Mouse (Mus musculus): ENCODE data around the gene Usp10. TPM values are rescaled to one million over a fixed set of nuclear protein-coding genes. Genes with fewer than 3 reads are reported as not detected.
A peak's percentile ranks its signal among the peaks of the same experiment; 100 is the strongest.

Gene Usp10
- total and polyA plus RNA-seq, 3 experiments: 80.0 to 161 (median 152) TPM

DNA sequence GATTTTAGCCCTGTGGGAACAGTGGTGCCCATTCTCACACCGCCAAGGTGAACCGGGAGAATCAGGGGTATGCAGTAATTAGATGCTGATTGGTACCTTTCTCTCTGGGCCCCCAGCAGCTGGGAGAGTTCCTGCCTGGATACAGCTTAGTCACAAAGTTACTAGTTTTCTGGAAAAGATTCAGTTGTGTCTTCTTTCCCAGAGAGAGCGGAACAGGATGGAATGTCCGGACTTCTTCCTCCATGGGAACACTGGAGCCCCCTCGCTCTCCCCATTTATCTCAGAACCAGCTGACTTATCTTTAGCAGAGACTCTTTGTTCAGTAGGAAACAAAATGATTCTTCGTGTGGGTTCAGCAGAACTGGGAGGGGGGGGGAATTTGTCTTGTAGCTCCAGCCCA is 47.4 kb upstream of the Usp10 start:
- dilution Hi-C loops (cut with MboI; ENCODE audit: extremely low pct_ligation_motif_present, extremely low pct_unique_long_range_greater_than_20kb, low sequenced_read_pairs) (no loop called here), in situ Hi-C loops (cut with MboI; ENCODE audit: low pct_ligation_motif_present, low pct_unique_long_range_greater_than_20kb, low sequenced_read_pairs) (no loop called here)
- Histone ChIP-seq H3K27me3 (replicated peaks) (peaks cover 21% of the 10 kb centered on the region), H3K9me3 (replicated peaks; ENCODE audit: low read length) (peaks cover 13% of the 10 kb centered on the region), H3K4me2 (ENCODE audit: insufficient read depth, low read depth, poor library complexity, severe bottlenecking) (peak overlapping the region; percentile 55), H3K79me2 (replicated peaks; ENCODE audit: control insufficient read depth, extremely low read depth, insufficient read depth, poor library complexity, severe bottlenecking) (no peaks in the 10 kb centered on the region), H3K36me3 (replicated peaks in 1 of 2; ENCODE audit: control insufficient read depth in 1 of 2, insufficient read depth in 1 of 2, low read length in 1 of 2) (peaks cover 0 to 5% of the 10 kb centered on the region in 2 experiments), H3K27ac (ENCODE audit: insufficient read depth, low read depth) (no peak overlapping the region), H3K4me1 (ENCODE audit: control insufficient read depth in 1 of 2, insufficient read depth in 2 of 2) (peaks cover 0 to 14% of the 10 kb centered on the region in 2 experiments; a peak in 2 of 4 replicates), H3K4me3 (replicated peaks in 1 of 3; ENCODE audit: low read depth in 2 of 3, low read length in 2 of 3, poor library complexity in 1 of 3) (peak overlapping the region; percentile 54 to 84 (median 71)), H3K9ac (ENCODE audit: insufficient read depth, low read depth) (peak overlapping the region; percentile 67; the same call in 1 of the 2 replicates)
- no peak for TF ChIP-seq PAX5 (IDR thresholded peaks at IDR 0.05; ENCODE audit: low read length)
- no peak for TF ChIP-seq POLR2AphosphoS2 (IDR thresholded peaks at IDR 0.05; ENCODE audit: low read depth, low read length)
- TF ChIP-seq CHD1 (IDR thresholded peaks at IDR 0.05; ENCODE audit: low read depth, low read length): no peak
- no peak for TF ChIP-seq SMC3 (IDR thresholded peaks at IDR 0.05; ENCODE audit: low read depth, low read length)
- TF ChIP-seq MAX (IDR thresholded peaks at IDR 0.05; ENCODE audit: low read length): no peak
- no peak for TF ChIP-seq NRF1 (IDR thresholded peaks at IDR 0.05; ENCODE audit: low read depth, low read length)
- no peak for TF ChIP-seq SIN3A (IDR thresholded peaks at IDR 0.05; ENCODE audit: low read length)
- TF ChIP-seq MAZ (IDR thresholded peaks at IDR 0.05; ENCODE audit: low read depth, low read length): no peak
- no peak for TF ChIP-seq TCF12 (IDR thresholded peaks at IDR 0.05; ENCODE audit: low read depth, low read length)
- no peak for TF ChIP-seq JUN (IDR thresholded peaks at IDR 0.05; ENCODE audit: insufficient read depth, low read depth, low read length)
- no peak for TF ChIP-seq TBP (conservative IDR thresholded peaks at IDR 0.05; ENCODE audit: low read depth, low read length)
- no peak for TF ChIP-seq BHLHE40 (IDR thresholded peaks at IDR 0.05; ENCODE audit: low read depth, low read length)
- TF ChIP-seq ETS1 (conservative IDR thresholded peaks at IDR 0.05; ENCODE audit: low read depth, low read length): no peak
- TF ChIP-seq ZC3H11A (IDR thresholded peaks at IDR 0.05; ENCODE audit: low read depth, low read length): no peak
- TF ChIP-seq MXI1 (IDR thresholded peaks at IDR 0.05; ENCODE audit: low read depth, low read length): no peak
- TF ChIP-seq KAT2A (IDR thresholded peaks at IDR 0.05; ENCODE audit: insufficient replicate concordance, low read length): no peak
- TF ChIP-seq JUND (conservative IDR thresholded peaks at IDR 0.05; ENCODE audit: low read depth, low read length): no peak
- TF ChIP-seq ELF1 (IDR thresholded peaks at IDR 0.05; ENCODE audit: low read depth, low read length): no peak
- no peak for DNase-seq (ENCODE audit: extremely low read depth)

DNA sequence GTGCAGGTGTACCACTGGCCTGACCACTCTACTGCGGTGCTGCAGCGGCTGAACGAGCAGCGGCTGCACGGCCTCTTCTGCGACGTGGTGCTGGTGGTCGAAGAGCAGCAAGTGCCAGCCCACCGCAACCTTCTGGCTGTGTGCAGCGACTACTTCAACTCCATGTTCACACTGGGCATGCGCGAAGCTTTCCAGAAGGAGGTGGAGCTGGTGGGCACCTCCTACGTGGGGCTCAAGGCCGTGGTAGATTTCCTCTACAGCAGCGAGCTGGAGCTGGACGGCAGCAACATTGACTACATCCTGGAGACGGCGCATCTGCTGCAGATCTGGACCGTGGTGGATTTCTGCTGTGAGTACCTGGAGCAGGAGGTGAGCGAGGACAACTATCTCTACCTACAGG is 40.5 kb upstream of the Usp10 start:
- in situ Hi-C loops (cut with MboI; ENCODE audit: low pct_ligation_motif_present, low pct_unique_long_range_greater_than_20kb, low sequenced_read_pairs): no loop called here
- dilution Hi-C loops (cut with MboI; ENCODE audit: extremely low pct_ligation_motif_present, extremely low pct_unique_long_range_greater_than_20kb, low sequenced_read_pairs): no loop called here
- Histone ChIP-seq H3K27ac (ENCODE audit: insufficient read depth, low read depth) (no peak overlapping the region), H3K4me1 (ENCODE audit: control insufficient read depth in 1 of 2, insufficient read depth in 2 of 2) (no peaks in the 10 kb centered on the region), H3K27me3 (replicated peaks) (no peaks in the 10 kb centered on the region), H3K4me2 (ENCODE audit: insufficient read depth, low read depth, poor library complexity, severe bottlenecking) (no peak overlapping the region), H3K9ac (ENCODE audit: insufficient read depth, low read depth) (no peak overlapping the region), H3K4me3 (replicated peaks in 1 of 3; ENCODE audit: low read depth in 2 of 3, low read length in 2 of 3, poor library complexity in 1 of 3) (no peak overlapping the region), H3K9me3 (replicated peaks; ENCODE audit: low read length) (peaks cover 9% of the 10 kb centered on the region), H3K79me2 (replicated peaks; ENCODE audit: control insufficient read depth, extremely low read depth, insufficient read depth, poor library complexity, severe bottlenecking) (no peaks in the 10 kb centered on the region), H3K36me3 (replicated peaks in 1 of 2; ENCODE audit: control insufficient read depth in 1 of 2, insufficient read depth in 1 of 2, low read length in 1 of 2) (peaks cover 18 to 42% of the 10 kb centered on the region in 2 experiments)
- no peak for DNase-seq (ENCODE audit: extremely low read depth)
- no peak for TF ChIP-seq USF2 (conservative IDR thresholded peaks at IDR 0.05; ENCODE audit: low read depth, low read length)
- no peak for TF ChIP-seq PAX5 (IDR thresholded peaks at IDR 0.05; ENCODE audit: low read length)
- no peak for TF ChIP-seq ZKSCAN1 (IDR thresholded peaks at IDR 0.05; ENCODE audit: borderline replicate concordance, low read depth, low read length)
- no peak for TF ChIP-seq ZMIZ1 (IDR thresholded peaks at IDR 0.05; ENCODE audit: low read depth, low read length)
- no peak for TF ChIP-seq POLR2AphosphoS2 (IDR thresholded peaks at IDR 0.05; ENCODE audit: low read depth, low read length)
- no peak for TF ChIP-seq TBP (conservative IDR thresholded peaks at IDR 0.05; ENCODE audit: low read depth, low read length)
- TF ChIP-seq JUND (conservative IDR thresholded peaks at IDR 0.05; ENCODE audit: low read depth, low read length): no peak
- no peak for TF ChIP-seq SMC3 (IDR thresholded peaks at IDR 0.05; ENCODE audit: low read depth, low read length)
- no peak for TF ChIP-seq CTCF (conservative IDR thresholded peaks at IDR 0.05 in 1 of 2, IDR thresholded peaks at IDR 0.05 in 1 of 2; ENCODE audit: low read depth in 2 of 2, low read length in 2 of 2)
- no peak for TF ChIP-seq SIN3A (IDR thresholded peaks at IDR 0.05; ENCODE audit: low read length)
- TF ChIP-seq CHD1 (IDR thresholded peaks at IDR 0.05; ENCODE audit: low read depth, low read length): no peak

Data from CH12.LX (cell line).